Mouse (Mus musculus) spleen, adult 2 months (tissue): Measurements from ENCODE around the gene Grik5.

ENCODE experiments used
- CTCF ChIP-seq: fragments of 200-500 bp; IDR thresholded peaks from 2 replicates; pipeline ENCODE4 v1.5.1; 2011; ENCODE audit warnings: mild to moderate bottlenecking, inconsistent platforms; ENCODE audit not compliant: insufficient read depth, insufficient read length, insufficient replicate concordance; ENCODE audit errors: extremely low read depth
- POLR2A ChIP-seq: fragments of 200-500 bp; IDR thresholded peaks from 2 replicates; pipeline ENCODE4 v1.6.1; 2011; ENCODE audit warnings: low read depth, low read length, inconsistent platforms

DNA sequence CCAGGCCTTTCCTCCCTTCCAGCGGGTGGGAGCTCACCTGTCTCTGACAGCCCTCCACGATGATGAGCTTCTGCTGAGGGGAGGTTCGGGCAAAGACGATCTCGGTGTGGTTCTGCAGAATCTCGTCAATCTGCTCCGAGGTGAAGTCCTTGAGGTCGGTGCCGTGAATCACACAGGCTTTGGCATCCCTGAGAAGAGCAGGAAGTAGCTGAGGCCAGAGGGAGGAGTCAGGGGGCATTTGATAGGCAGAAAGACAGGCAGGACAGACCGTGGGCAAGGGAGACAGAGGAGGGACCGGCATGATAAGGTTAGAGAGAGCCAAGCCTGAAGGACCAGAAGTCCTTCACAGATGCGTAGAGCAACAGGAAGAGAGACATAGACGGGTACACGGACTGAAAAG is 84.2 kb downstream of the Grik5 start:
- TF ChIP-seq POLR2A = no peak
- no peak for TF ChIP-seq CTCF
